Mouse (Mus musculus) v-Abl transformed pro-B cells (cell line): ENCODE results near the gene Lhpp.

Experiments
- in situ Hi-C, 2 experiments: fragments of 400-800 bp; cut with MboI; formaldehyde crosslinking; loops; one replicate each; pipeline ENCODE4 v1.15.1; 2025; ENCODE audit not compliant: unreplicated experiment in 2 of 2

The Lhpp gene

DNA sequence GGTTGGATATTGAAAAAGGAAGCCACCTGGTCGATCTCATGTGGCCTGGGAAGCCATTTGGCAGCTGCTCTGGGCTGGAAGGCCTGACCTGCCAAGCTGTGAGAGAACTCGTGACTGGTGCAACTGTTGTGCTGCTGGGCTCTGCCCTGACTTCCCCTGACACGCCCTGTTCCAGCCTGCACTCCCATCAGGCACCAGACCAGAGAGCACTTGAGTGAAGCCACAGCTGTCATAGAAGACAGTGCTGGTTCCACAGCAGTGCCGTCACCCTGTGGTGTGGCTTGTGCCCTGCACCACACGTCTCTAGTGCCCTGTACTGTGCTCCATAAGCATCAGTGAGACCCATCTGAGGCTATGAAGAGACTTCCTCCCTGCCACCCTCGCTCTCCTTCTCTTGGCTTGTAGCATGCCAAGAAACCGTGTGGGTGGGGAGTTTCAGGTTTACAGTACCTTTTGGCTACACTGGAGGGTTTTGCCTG is 62.1 kb downstream of the Lhpp start:
- in situ Hi-C loops, result loop anchor here in 1 of 2 experiments (10.0 kb wide), 1 partner anchor 62 kb away; no protein-coding TSS in a partner anchor

DNA sequence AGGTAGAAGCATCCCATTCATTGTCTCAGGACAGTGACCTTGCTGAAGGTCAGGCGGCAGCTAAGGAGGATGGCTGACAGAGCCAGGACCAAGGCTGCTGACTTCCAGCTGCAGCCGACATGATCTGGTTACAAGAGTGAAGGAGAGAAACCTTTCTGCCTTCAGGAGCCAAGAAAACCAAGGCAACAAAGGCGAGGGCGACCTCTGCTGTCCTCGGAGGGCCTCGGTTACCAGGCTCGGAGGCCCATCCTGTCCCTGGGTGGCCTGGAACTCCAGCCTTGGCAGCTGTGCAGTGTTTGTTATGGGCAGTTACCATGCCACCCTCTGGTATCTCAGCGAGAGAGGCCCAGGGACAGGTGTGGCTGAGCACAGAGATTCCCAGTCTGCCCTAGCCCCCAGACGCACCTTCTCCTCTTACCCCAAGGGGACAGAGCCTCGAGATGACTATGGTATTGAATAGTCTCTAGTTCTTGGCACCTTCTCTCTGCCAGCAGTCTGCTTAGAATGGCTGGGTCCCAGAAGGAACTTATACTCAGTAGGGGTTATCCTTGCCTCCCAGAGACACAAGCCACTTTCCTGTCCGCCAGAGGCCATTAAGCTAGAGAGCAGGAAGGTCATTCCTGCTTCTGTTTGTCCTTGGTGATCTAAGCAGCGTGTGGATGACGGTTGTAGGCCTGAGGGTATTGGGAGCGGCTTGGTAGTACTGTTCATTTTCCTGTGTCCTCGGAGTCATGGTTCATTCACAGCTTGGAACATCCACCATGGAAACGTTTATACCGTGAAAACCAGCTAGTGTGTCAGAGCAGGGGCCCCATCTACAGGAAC is 63.7 kb downstream of the Lhpp start:
- in situ Hi-C loops, result loop anchor here in 1 of 2 experiments (10.0 kb wide), 1 partner anchor 61 kb away; no protein-coding TSS in a partner anchor

GRCm38 (mm10) chr7:132675922-132676321 is 65.5 kb downstream of the Lhpp start:
- in situ Hi-C loops, result loop anchor here in 1 of 2 experiments (10.0 kb wide), 1 partner anchor 59 kb away; no protein-coding TSS in a partner anchor

- in situ Hi-C loops, result loop anchor here in 1 of 2 experiments (10.0 kb wide), 1 partner anchor 56 kb away; no protein-coding TSS in a partner anchor
Observed at GRCm38 (mm10) chr7:132679117-132679516, 68.7 kb downstream of the Lhpp start.

- in situ Hi-C loops, result loop anchor here in 1 of 2 experiments (10.0 kb wide), 1 partner anchor 55 kb away; no protein-coding TSS in a partner anchor
Observed at GRCm38 (mm10) chr7:132679549-132679948, 69.1 kb downstream of the Lhpp start.

DNA sequence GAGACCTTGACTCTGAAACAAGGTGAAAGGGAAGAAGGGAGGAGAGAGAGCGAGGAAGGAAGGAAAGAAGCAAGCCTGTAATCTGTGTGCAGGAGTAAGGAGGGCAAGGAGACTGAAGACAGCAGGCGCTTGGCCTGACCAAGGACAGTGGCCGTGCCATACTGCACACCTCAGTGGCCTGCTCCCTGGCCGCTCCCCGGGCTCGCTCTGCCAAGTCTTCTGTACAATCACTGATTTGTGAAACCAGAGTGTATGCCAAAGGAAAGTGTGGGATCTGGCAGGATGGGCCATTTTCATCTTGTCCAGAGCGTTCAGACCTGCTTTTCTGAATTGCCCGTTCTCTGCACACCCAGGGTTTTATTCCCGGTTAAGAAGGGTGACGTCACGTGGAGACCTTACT is 70.9 kb downstream of the Lhpp start:
- in situ Hi-C loops, result no loop called here

- in situ Hi-C loops, result no loop called here
Observed at GRCm38 (mm10) chr7:132681831-132682230, 71.4 kb downstream of the Lhpp start.

DNA sequence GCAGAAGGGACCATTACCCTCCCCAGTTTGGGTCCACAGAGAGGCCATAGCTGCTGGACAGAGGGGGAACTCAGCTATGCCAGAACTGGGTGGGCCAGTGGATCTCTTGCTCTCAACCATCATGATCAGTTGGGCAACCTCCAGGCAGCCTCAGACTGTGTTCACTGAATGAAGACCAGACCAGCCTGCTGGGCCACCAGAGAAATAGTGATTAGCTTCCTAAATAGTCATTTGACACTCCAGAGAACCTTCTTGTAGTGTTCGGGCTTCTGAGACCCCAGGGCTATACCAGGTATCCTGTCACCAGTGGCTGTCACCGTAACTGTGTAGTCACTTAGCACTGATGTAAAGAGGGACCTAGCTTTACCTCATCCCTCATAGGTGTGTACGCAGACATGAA is 71.9 kb downstream of the Lhpp start:
- in situ Hi-C loops, result no loop called here

DNA sequence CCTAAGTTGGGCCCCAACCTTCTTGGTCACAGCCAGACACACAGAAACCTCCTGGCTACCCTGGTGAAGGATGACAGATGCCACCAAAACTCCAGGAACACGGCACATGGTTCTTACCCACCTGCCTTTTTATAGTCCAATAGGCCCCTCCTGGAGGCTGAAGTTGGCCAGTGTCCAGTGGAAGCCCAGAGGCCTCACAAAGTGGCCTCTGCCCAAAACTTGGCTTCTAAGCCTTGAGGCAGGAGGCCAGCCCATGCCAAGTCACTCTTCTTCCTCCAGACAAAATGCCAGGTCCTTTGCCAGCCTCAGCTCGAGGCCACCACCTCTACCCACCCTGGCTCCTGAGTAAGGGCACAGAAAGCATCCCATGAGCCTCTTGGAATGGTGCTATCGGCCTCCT is 72.5 kb downstream of the Lhpp start:
- in situ Hi-C loops, result no loop called here

DNA sequence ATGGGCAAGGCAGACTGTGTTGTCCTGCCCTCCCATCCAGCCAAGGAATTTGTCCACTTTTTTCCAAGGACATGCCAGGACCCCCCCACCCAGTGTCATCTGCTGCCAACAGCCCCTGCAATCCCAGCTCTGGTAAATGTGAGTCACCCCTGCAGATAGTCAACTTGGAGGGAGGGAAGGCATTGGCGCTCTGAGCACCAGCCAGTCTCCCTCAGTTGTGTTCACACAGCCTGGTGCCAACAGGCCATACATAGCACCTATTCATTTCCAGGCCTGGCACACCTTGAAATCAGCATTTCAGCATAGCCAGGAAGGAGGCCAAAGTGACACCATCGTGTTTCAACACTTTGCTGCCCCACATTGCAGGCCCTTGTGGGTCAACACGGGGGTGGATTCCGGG is 73.5 kb downstream of the Lhpp start:
- in situ Hi-C loops, result no loop called here

DNA sequence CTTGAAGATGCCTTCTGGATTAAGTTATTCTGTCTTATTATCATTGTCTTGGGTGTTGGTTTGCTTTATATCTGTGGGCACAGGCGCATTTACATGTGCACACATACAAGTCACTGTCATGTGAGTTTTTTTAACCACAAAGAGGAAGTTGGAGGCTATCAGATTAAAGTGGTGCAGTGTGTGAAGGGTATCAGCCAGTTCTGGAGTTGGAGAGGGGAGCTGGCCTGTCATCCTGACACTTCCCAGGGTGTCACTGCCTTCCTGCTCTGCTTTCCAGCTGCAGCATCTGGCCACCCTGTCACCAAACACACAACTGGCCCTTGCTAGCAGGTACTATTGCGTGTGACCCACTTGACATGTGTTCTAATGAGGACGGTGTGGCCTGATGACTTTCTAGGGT is 76.1 kb downstream of the Lhpp start:
- in situ Hi-C loops, result no loop called here

DNA sequence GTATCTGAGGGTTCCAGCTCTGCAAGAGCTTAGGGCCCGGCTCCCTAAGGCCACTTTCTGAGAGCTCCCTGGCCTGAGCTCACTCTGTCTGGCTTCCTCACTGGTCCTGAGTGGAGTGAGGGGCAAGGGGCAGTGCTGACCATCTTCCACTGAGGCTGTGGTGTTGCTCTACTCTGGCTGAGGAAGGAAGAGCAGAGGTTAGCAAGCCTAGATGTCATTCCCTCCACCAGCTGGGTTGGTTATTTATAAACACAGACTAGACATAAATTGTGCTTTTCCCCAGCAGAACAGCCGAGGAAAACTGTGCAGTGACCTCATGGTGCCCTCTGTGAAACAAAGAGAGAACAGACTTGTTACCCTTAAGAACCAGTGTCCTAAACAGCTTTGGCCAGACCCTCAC is 77.5 kb downstream of the Lhpp start:
- in situ Hi-C loops, result no loop called here

- in situ Hi-C loops, result no loop called here
Observed at GRCm38 (mm10) chr7:132688721-132689120, 78.3 kb downstream of the Lhpp start.

DNA sequence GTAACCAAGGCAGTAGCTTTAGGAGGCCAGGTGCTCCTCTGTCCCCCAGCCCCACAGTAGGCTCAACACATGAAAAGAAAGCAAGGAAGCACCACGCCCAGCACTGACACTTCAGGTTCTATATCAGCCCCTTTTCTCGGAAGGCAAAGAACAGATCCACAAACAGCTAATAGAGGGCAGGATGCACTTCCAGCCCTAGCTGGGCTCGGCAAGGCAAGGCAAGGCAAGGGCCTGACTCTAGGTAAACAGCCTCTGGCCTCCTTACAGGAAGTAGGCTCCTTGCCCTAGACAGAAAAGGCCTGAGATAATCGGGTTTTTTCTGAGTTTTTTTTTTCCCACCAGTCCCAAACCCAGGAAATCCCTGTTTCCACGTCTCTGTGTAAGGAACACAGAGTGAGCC is 79.3 kb downstream of the Lhpp start:
- in situ Hi-C loops, result loop anchor here in 1 of 2 experiments (10.0 kb wide), 1 partner anchor 335 kb away; no protein-coding TSS in a partner anchor

- in situ Hi-C loops, result loop anchor here in 1 of 2 experiments (10.0 kb wide), 1 partner anchor 336 kb away; no protein-coding TSS in a partner anchor
Observed at GRCm38 (mm10) chr7:132690716-132691472, 80.5 kb downstream of the Lhpp start.

DNA sequence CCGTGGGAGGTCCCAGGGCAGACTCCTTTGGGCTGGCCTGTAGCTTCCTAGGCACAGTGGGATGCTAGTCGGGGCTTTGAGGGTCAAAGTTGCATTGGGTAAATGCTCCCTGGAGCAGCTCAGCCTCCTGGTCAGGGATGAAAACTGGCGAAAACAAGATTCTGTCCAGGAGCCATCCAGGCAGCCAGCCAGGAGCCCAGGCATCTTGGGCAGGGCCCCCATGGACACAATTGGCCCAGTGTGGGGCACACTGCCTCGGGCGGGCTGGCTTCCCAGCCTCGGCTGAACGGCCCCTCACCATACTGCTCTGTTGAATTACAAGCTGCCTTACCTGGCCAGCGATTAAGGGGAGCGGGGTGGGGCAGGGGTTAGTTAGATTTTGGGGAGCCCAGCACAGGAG is 82.3 kb downstream of the Lhpp start:
- in situ Hi-C loops, result loop anchor here in 1 of 2 experiments (10.0 kb wide), 1 partner anchor 338 kb away; no protein-coding TSS in a partner anchor

DNA sequence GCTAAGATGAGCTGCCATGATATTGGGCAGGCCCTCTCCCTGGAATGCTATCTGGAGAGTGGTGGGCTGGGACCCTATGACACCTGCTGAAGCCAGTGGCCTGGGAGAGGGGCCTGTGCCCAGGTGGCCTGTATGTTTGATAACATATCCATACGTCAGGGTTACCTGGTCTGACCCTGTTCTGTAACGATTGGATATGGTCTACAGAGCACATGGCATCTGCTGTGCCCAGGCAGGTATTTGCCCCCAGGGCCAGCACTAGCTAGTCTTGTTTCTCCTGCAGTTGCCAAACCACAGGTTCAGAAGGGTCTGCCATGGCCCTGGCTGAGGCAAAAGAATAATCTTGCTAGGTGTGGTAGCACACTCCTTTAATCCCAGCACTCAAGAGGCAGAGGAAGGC is 83.1 kb downstream of the Lhpp start:
- in situ Hi-C loops, result loop anchor here in 1 of 2 experiments (10.0 kb wide), 1 partner anchor 339 kb away; no protein-coding TSS in a partner anchor

DNA sequence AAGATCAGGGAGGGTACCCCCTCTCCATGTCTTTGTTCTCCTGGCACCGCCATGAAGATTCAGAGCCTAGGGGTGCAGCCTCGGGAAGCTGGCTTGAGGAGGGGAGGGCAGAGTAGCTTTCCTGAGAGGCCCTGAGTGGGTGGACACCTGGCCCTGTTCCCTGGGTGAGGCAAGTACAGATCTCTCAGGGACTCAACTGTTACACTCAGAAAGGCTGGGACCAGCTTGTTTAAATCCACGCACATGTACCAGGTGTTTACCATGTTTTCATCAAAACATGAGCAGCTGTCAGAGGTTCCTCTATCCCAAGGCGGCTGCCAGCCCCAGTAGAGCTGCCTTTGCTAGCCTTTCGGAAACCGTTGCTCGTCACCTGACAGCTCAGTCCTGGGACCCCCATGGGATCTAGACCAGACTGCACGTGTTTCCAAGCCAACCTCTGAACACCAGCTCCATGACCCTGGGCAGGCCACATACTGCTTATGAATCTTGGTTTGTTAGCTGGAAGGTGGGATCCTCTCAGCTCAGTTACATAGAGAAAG is 86.9 kb downstream of the Lhpp start:
- in situ Hi-C loops, result loop anchor here (5.0 to 10.0 kb wide), 3 partner anchors 35 to 343 kb away; no protein-coding TSS in a partner anchor

DNA sequence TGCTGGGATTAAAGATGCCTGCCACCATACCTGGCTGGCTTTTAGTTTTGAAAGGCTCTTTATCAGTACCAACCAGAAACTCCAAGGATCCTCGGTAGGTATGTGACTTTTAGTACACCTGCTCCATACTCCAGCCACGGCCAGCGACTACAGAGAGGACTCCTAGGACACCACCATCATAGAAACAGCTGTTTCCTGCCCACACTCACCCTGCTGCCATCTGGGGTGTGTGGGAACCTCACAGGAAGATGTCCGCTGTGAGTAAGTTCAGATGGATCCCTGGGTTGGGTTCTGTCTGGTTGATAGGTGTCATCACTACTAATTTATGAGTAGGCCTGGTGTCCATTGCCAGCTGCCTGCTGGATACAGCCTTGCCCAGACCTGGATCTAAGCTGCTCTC is 88.3 kb downstream of the Lhpp start:
- in situ Hi-C loops, result loop anchor here (5.0 to 10.0 kb wide), 3 partner anchors 36 to 344 kb away; no protein-coding TSS in a partner anchor

GRCm38 (mm10) chr7:132699165-132699564 is 88.7 kb downstream of the Lhpp start:
- in situ Hi-C loops, result loop anchor here (5.0 to 10.0 kb wide), 3 partner anchors 37 to 344 kb away; no protein-coding TSS in a partner anchor
